Mouse (Mus musculus) hindbrain, postnatal 0 days (tissue): ENCODE measurements around the gene Tspan12. TPM values are rescaled to one million over a fixed set of nuclear protein-coding genes. Genes with fewer than 3 reads are reported as not detected.
A peak's percentile ranks its signal among the peaks of the same experiment; 100 is the strongest.

Experiments used
- ATAC-seq: fragments of 200-750 bp; cut with Nextera tagmentation; 2 replicates; pipeline ENCODE4 v1.8.0; 2017; ENCODE audit warnings: mild to moderate bottlenecking, moderate TSS enrichment, moderate library complexity
- DNase-seq: peaks from one replicate; pipeline ENCODE4 v3.0.0-alpha.2; 2015; ENCODE audit warnings: low spot score
- H3K27ac ChIP-seq: fragments of 300-500 bp; sonication (generic); 2 replicates; pipeline ENCODE4 v1.5.1; 2014; ENCODE audit warnings: mild to moderate bottlenecking
- H3K27me3 ChIP-seq: fragments of 300-500 bp; sonication (generic); 2 replicates; pipeline ENCODE4 v1.6.1; 2014; ENCODE audit warnings: low read length, mixed read lengths; ENCODE audit not compliant: insufficient read depth
- H3K36me3 ChIP-seq: fragments of 300-500 bp; sonication (generic); 2 replicates; pipeline ENCODE4 v1.6.1; 2014; ENCODE audit warnings: low read length, mixed read lengths; ENCODE audit not compliant: insufficient read depth
- H3K4me1 ChIP-seq: fragments of 300-500 bp; sonication (generic); 2 replicates; pipeline ENCODE4 v1.6.1; 2014; ENCODE audit warnings: antibody characterized with exemption, low read length, mixed read lengths; ENCODE audit not compliant: insufficient read depth
- H3K4me2 ChIP-seq: fragments of 300-500 bp; sonication (generic); 2 replicates; pipeline ENCODE4 v1.6.1; 2014; ENCODE audit warnings: low read depth, mild to moderate bottlenecking, low read length, moderate library complexity, mixed read lengths
- H3K4me3 ChIP-seq: fragments of 300-500 bp; sonication (generic); 2 replicates; pipeline ENCODE4 v1.5.1; 2014; ENCODE audit warnings: low read length
- H3K9ac ChIP-seq: fragments of 300-500 bp; sonication (generic); replicated peaks from 2 replicates; pipeline ENCODE4 v1.6.1; 2014; ENCODE audit warnings: mild to moderate bottlenecking, low read length, moderate library complexity, mixed read lengths
- H3K9me3 ChIP-seq: fragments of 300-500 bp; sonication (generic); 2 replicates; pipeline ENCODE4 v1.6.1; 2016; ENCODE audit warnings: low read length, mixed read lengths
- CTCF ChIP-seq: IDR thresholded peaks from 2 replicates; pipeline ENCODE4 v1.5.1; 2016; ENCODE audit warnings: antibody characterized with exemption, control low read depth, low read depth
- WGBS: fragments of 180-500 bp; shearing (Covaris S2); extraction: QIAGEN DNeasy Blood & Tissue Kit; methylation state at CpG from one replicate; pipeline ENCODE4 v1.1.7; 2014; 5-methylcytosine and 5-hydroxymethylcytosine counted together
- polyA plus RNA-seq: library from polyadenylated mRNA; unstranded; fragments of >200 nt; fragmentation: Nextera tagmentation; extraction: Ambion mirVana; gene quantifications from 2 replicates; pipeline ENCODE4 v1.2.1, GENCODE M21; 2015
- total RNA-seq: library from RNA; depleted of rRNA; stranded (reverse); fragments of >200 nt; gene quantifications from 2 replicates; pipeline ENCODE4 v1.2.3, GENCODE M21; 2014

Gene Tspan12
- total and polyA plus RNA-seq, 2 experiments from 2014 or later: 24.8 to 62.5 TPM

DNA sequence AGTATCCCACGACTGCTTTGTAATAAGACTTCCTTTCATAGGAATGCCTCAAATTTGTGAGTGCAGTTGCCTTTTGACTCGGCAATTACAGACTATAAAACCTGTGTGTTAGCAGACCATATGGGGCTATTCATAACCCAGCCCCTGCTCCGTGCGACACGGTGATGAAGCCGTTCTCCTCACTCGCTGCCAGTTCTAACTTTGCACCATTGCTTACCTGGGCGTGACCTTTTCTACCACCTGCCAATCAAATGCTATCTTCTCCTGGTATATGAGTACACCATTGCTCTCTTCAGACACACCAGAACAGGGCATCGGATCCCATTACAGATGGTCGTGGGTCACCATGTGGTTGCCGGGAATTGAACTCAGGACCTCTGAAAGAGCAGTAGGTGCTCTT is 64.6 kb downstream of the Tspan12 start:
- H3K9ac ChIP-seq: no peak overlapping the region
- ATAC-seq (no peak), DNase-seq (no peak)
- H3K27me3 ChIP-seq: no peaks in the 10 kb centered on the region
- WGBS: 50% methylated on average over 11 of the region's 11 CpGs
- no peak overlapping the region for H3K4me3 ChIP-seq
- H3K36me3 ChIP-seq: no peaks in the 10 kb centered on the region
- H3K4me2 ChIP-seq: no peak overlapping the region
- no peak for TF ChIP-seq CTCF
- no peaks in the 10 kb centered on the region for H3K4me1 ChIP-seq
- H3K9me3 ChIP-seq: no peaks in the 10 kb centered on the region
- no peak overlapping the region for H3K27ac ChIP-seq

DNA sequence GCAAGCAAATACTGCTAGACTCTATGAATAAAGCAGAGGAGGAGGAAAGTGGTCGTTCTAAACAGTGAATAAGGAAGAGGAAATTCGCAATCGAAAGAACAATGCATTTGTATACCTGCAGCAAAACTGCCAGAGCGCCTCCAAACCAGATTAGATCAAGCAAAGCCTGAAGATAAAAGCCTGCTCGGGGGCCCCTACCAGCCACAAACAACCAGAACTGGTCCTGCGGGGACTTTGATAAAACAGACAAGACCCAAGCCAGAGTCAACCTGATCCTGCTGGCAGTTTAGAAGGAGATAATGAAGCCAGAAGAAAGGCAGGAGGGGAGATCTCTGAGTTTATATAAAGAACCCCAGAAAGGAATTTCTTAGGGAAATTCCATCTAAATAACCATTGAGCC is 65.0 kb downstream of the Tspan12 start:
- ATAC-seq: no peak
- 25% methylated on average over 6 of the region's 6 CpGs for WGBS
- Histone ChIP-seq H3K9ac (no peak overlapping the region), H3K4me2 (no peak overlapping the region), H3K36me3 (no peaks in the 10 kb centered on the region), H3K27ac (no peak overlapping the region), H3K27me3 (no peaks in the 10 kb centered on the region), H3K4me3 (no peak overlapping the region), H3K9me3 (no peaks in the 10 kb centered on the region), H3K4me1 (no peaks in the 10 kb centered on the region)
- no peak for DNase-seq
- TF ChIP-seq CTCF: no peak

DNA sequence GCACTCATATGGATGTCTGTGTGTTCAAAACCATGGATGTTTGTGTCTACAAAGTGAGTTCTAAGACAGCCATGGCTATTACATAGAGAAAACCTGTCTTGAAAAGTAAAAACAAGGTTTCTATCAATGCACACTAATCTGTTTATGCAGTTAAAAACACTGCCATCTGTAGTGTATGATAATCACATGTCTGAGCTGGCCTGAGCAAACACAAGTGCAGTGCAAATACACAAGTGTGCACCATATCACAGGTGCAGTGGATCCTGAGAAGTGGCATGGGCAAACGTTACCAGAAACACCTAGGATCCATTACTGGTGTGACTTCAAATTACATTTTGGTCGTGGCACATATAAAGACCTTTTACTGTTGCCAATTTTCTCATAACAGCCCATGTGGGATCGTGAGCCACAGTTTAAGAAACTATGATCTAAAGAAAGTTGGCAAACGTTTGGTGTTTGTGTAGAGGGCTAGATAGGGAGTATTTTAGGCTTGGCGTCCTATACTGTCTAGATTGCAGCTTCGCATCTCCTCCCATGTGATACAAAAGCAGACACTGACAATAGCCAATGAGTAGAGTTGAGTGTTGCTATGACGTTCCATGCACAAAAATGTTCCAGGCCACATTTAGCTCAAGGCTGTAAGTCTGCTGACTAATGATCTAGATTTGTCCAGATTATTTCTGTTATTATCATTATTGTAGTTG is 78.0 kb downstream of the Tspan12 start:
- Histone ChIP-seq H3K4me1 (no peaks in the 10 kb centered on the region), H3K4me3 (no peak overlapping the region), H3K27me3 (no peaks in the 10 kb centered on the region), H3K9ac (no peak overlapping the region), H3K9me3 (no peaks in the 10 kb centered on the region), H3K4me2 (no peak overlapping the region), H3K36me3 (no peaks in the 10 kb centered on the region), H3K27ac (no peak overlapping the region)
- 91% methylated on average over 7 of the region's 7 CpGs for WGBS
- ATAC-seq: no peak
- DNase-seq: no peak
- TF ChIP-seq CTCF: no peak

DNA sequence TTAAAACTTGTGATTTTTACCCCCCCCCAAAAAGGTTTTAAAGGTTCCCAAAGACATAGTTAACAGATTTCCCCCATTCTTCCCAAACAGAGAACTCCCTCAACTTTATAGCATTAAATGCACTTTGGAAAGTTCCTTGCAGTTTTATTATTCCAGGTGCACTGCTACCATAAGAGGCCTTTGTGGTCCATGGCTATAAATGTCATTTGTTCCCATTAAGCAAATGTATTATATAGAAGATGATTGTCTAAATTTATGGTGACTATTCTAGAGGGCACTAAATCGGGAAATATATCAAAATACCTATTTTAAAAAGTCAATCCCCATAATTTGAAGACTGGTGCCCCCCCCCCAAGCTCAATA is 82.9 kb downstream of the Tspan12 start:
- H3K4me1 ChIP-seq: no peaks in the 10 kb centered on the region
- WGBS: 96% methylated on average over 1 of the region's 1 CpGs
- no peak overlapping the region for H3K4me2 ChIP-seq
- H3K9me3 ChIP-seq: no peaks in the 10 kb centered on the region
- no peaks in the 10 kb centered on the region for H3K36me3 ChIP-seq
- H3K27ac ChIP-seq: no peak overlapping the region
- no peaks in the 10 kb centered on the region for H3K27me3 ChIP-seq
- TF ChIP-seq CTCF: no peak
- no peak overlapping the region for H3K4me3 ChIP-seq
- DNase-seq (no peak), ATAC-seq (no peak)
- no peak overlapping the region for H3K9ac ChIP-seq

DNA sequence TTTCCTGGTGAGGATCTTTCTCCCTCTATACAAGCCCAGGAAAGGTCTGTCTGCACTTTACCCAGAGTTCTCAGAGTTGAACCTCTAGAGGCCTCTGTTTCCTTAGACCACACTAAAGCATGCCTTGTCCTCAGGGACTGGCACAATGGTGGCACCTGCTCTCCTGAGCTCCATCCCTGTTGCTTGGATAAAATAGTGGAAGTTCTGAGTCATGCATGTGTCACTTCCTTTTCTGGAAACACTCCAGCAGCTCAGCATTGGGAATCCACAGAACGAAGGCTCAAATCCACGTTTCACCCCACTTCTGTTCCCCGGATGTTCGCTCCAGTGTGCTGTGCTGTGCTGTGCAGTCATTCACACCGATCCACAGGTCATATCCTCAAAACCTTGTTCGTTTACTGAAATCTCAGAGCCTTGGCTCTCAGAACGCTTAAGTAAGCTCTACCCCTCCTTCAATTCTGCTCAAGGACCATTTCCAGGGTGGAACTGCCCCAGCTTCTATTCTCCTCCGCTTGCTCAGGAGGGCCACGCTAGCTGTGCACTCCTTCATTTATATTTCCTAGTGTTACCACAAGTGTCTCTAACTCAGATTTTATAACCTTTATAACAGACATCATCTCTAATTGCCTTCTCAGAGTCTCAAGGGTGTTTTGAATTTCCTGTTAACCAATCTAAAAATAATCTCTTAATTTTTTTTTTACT is 83.4 kb downstream of the Tspan12 start:
- Histone ChIP-seq H3K36me3 (no peaks in the 10 kb centered on the region), H3K9ac (no peak overlapping the region), H3K9me3 (no peaks in the 10 kb centered on the region), H3K4me3 (no peak overlapping the region), H3K27ac (no peak overlapping the region), H3K4me2 (no peak overlapping the region), H3K4me1 (no peaks in the 10 kb centered on the region), H3K27me3 (no peaks in the 10 kb centered on the region)
- WGBS: 79% methylated on average over 9 of the region's 9 CpGs
- DNase-seq (no peak), ATAC-seq (no peak)
- no peak for TF ChIP-seq CTCF

DNA sequence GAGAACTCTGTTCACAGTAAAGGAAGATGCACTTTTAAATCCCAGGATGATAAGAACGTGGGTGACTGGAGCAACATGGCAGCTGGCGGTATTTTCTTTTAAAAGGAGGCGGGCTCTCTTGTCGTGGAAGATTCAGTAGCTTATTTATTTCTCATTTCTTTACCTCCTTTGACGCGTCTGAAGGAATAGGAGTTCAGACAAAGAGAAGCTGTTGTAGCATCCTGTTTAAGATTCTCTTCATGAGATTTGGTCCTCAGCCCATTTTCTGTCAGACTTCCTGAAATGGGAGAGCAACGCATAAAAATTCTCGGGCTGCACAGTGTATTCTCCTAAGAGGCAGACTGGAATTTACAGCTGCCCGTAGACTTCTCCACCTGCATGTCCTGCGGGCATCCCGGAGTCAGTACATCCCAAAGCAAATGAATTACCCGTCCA is 84.5 kb downstream of the Tspan12 start:
- H3K4me2 ChIP-seq: peak overlapping the region; percentile 40
- no peaks in the 10 kb centered on the region for H3K4me1 ChIP-seq
- 30% methylated on average over 12 of the region's 12 CpGs for WGBS
- TF ChIP-seq CTCF: no peak
- no peaks in the 10 kb centered on the region for H3K27me3 ChIP-seq
- H3K27ac ChIP-seq: no peak overlapping the region
- no peak overlapping the region for H3K9ac ChIP-seq
- DNase-seq: peak; percentile 61
- H3K36me3 ChIP-seq: no peaks in the 10 kb centered on the region
- peak; percentile 66; the same call in 1 of the 2 replicates for ATAC-seq
- no peaks in the 10 kb centered on the region for H3K9me3 ChIP-seq
- H3K4me3 ChIP-seq: no peak overlapping the region; the same call in 1 of the 2 replicates

DNA sequence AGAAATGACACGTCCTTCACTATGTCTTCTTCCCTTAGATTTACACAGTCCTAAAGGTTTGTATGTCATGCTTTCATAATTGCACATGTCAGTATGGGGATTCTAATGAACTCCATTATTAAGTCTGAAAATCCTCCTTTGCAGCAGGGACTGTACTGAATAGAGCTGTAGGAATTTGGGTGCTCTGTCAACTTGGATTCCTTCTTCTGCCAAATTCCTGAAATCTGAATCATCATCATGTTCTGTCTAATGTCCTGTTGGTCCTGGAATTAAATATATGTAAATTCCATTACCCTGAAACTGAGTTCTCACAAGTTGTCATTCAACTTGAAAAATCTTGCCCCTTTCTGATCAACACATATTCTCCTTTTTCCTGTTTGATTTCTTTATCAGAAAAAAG is 104.8 kb downstream of the Tspan12 start:
- Histone ChIP-seq H3K9me3 (no peaks in the 10 kb centered on the region), H3K27ac (no peak overlapping the region), H3K36me3 (no peaks in the 10 kb centered on the region), H3K4me1 (no peaks in the 10 kb centered on the region), H3K9ac (no peak overlapping the region), H3K4me2 (no peak overlapping the region), H3K4me3 (no peak overlapping the region), H3K27me3 (no peaks in the 10 kb centered on the region)
- DNase-seq: no peak
- TF ChIP-seq CTCF: no peak
- 80% methylated on average over 1 of the region's 1 CpGs for WGBS
- no peak for ATAC-seq
